In the genomic region with DNA sequence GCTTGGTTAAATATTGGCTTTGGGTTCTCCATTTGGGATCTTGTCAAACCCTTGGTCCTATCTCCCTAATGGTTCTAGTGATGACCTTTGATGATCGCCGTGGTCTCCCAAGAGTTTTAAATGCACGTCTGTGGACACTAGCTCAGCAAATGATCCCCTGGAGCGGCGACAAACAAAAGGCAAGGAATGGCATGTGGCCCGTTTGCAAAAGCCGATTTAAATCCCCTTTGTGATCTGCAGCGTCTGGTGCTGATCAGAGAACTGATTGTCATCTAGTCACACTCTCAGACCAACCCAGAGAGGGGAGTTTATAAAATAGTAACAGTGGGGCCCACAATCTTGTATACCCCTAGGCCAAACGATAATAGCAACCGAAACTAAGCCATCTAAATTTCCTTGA, we compare ENCODE assay signal across 19 mouse cellular contexts. TPM values are rescaled to one million over a fixed set of nuclear protein-coding genes. Genes with fewer than 3 reads are reported as not detected.
DNase-seq lines count a peak whose midpoint lies in the region; ATAC-seq and TF ChIP-seq lines count a peak whose summit lies in the region.
"Had no signal": no experiment of that assay in that cellular context is flagged by ENCODE, and none has a peak within 500 bp of the region (broad histone marks: within the 10 kb centered on the region; RNA-seq: fewer than 3 reads in every experiment).

No protein-coding gene starts in this region.

- no peak overlapping the region for H3K9ac ChIP-seq in liver, adult 2 months (ENCODE audit: low read depth, low read length)
- no peak overlapping the region for H3K9ac ChIP-seq in ES-Bruce4 (ENCODE audit: low read depth, poor library complexity, severe bottlenecking)
- H3K9ac ChIP-seq in embryonic facial prominence, embryonic 11.5 days (replicated peaks; ENCODE audit: low read length): no peak overlapping the region
- H3K9ac ChIP-seq: embryonic facial prominence, embryonic 15.5 days; forebrain, postnatal 0 days; liver, embryonic 13.5 days; stomach, embryonic 15.5 days had no signal

- no peak overlapping the region for H3K27ac ChIP-seq in liver, adult 2 months (replicated peaks; ENCODE audit: insufficient read depth, low read depth, low read length)
- peak overlapping the region; percentile 92 for H3K27ac ChIP-seq in ES-Bruce4 (ENCODE audit: insufficient read depth, low read length)
- no peak overlapping the region for H3K27ac ChIP-seq in embryonic facial prominence, embryonic 11.5 days (replicated peaks; ENCODE audit: low read depth, low read length)
- H3K27ac ChIP-seq: embryonic facial prominence, embryonic 15.5 days; liver, embryonic 13.5 days; stomach, embryonic 15.5 days had no signal

- ATAC-seq in CD4-positive, CD25-positive, alpha-beta regulatory T cell, adult 4 months: no peak
- ATAC-seq in embryonic facial prominence, embryonic 11.5 days (replicated peaks; ENCODE audit: insufficient number of reproducible peaks, low FRiP score, low TSS enrichment, low read depth): no peak; the same call in 1 of the 2 replicates
- no peak for ATAC-seq in megakaryocyte-erythroid progenitor cell, adult 5-6 weeks (replicated peaks; ENCODE audit: low FRiP score, low TSS enrichment, poor library complexity, severe bottlenecking)
- ATAC-seq: forebrain, postnatal 0 days had no signal

- TF ChIP-seq CTCF in liver, adult 2 months (IDR thresholded peaks at IDR 0.05; ENCODE audit: low read depth, low read length): no peak
- TF ChIP-seq CTCF in ES-Bruce4 (IDR thresholded peaks at IDR 0.05; ENCODE audit: low read depth, low read length): no peak

- TF ChIP-seq POLR2A in liver, adult 2 months (IDR thresholded peaks at IDR 0.05; ENCODE audit: extremely low read depth, insufficient read depth, low read length): no peak
- no peak for TF ChIP-seq POLR2A in ES-Bruce4 (IDR thresholded peaks at IDR 0.05; ENCODE audit: insufficient read depth, low read length)

- no peak overlapping the region for H3K4me2 ChIP-seq in embryonic facial prominence, embryonic 11.5 days (ENCODE audit: low read depth, low read length)
- H3K4me2 ChIP-seq: embryonic facial prominence, embryonic 15.5 days; liver, embryonic 13.5 days; stomach, embryonic 15.5 days had no signal

- H3K79me2 ChIP-seq in liver, adult 2 months (ENCODE audit: control insufficient read depth, insufficient read depth, low read length): no peaks in the 10 kb centered on the region

- H3K4me3 ChIP-seq in liver, adult 2 months (ENCODE audit: insufficient read depth, low read depth, low read length): no peak overlapping the region
- H3K4me3 ChIP-seq in ES-Bruce4 (ENCODE audit: low read depth, low read length): no peak overlapping the region
- H3K4me3 ChIP-seq in embryonic facial prominence, embryonic 11.5 days (ENCODE audit: low read depth, low read length): no peak overlapping the region
- H3K4me3 ChIP-seq: embryonic facial prominence, embryonic 15.5 days; liver, embryonic 13.5 days; myocyte; stomach, embryonic 15.5 days had no signal

- H3K27me3 ChIP-seq in liver, adult 2 months (ENCODE audit: control insufficient read depth, insufficient read depth, low read length): peaks cover 7% of the 10 kb centered on the region
- H3K27me3 ChIP-seq in ES-Bruce4 (ENCODE audit: control insufficient read depth, insufficient read depth, low read length, poor library complexity, severe bottlenecking): no peaks in the 10 kb centered on the region
- no peaks in the 10 kb centered on the region for H3K27me3 ChIP-seq in embryonic facial prominence, embryonic 11.5 days (ENCODE audit: control insufficient read depth, insufficient read depth, low read length)
- H3K27me3 ChIP-seq: embryonic facial prominence, embryonic 15.5 days; stomach, embryonic 15.5 days had no signal

- WGBS in liver, adult 2 months: 21% methylated on average over 10 of the region's 10 CpGs
- WGBS in embryonic facial prominence, embryonic 11.5 days: 8% methylated on average over 10 of the region's 10 CpGs

- DNase-seq in CD4-positive, CD25-positive, alpha-beta regulatory T cell, adult 2 months (ENCODE audit: low read depth, low spot score): peak; percentile 62
- peak; percentile 23 for DNase-seq in liver, adult 2 months (ENCODE audit: extremely low read depth, low read depth, low spot score)
- no peak for DNase-seq in liver
- DNase-seq in embryonic facial prominence, embryonic 11.5 days (ENCODE audit: low spot score): peak; percentile 45
- DNase-seq in lung, postnatal 14 days: no peak
- DNase-seq: cerebellum, adult 9-10 months; gastrocnemius, postnatal 10 days; kidney, adult 18-20 months; liver, embryonic 13.5 days; right cerebral cortex, postnatal 4 days had no signal

- H3K36me3 ChIP-seq in liver, adult 2 months (ENCODE audit: control insufficient read depth, insufficient read depth, low read length): no peaks in the 10 kb centered on the region
- no peaks in the 10 kb centered on the region for H3K36me3 ChIP-seq in ES-Bruce4 (ENCODE audit: control insufficient read depth, insufficient read depth, low read length, poor library complexity, severe bottlenecking)
- no peaks in the 10 kb centered on the region for H3K36me3 ChIP-seq in embryonic facial prominence, embryonic 11.5 days (replicated peaks; ENCODE audit: control insufficient read depth, insufficient read depth, low read depth, low read length)
- H3K36me3 ChIP-seq: embryonic facial prominence, embryonic 15.5 days; G1E; liver, embryonic 13.5 days; stomach, embryonic 15.5 days had no signal

- peaks cover 2% of the 10 kb centered on the region; the same call in 1 of the 2 replicates for H3K4me1 ChIP-seq in liver, adult 2 months (ENCODE audit: control insufficient read depth, insufficient read depth, low read length)
- peaks cover 7% of the 10 kb centered on the region for H3K4me1 ChIP-seq in ES-Bruce4 (ENCODE audit: control insufficient read depth, insufficient read depth, low read length)
- H3K4me1 ChIP-seq in embryonic facial prominence, embryonic 11.5 days (ENCODE audit: control insufficient read depth, insufficient read depth, low read length): no peaks in the 10 kb centered on the region; the same call in 1 of the 2 replicates

- peak; percentile 81 for TF ChIP-seq EP300 in ES-Bruce4 (IDR thresholded peaks at IDR 0.05; ENCODE audit: insufficient read depth, low read depth, low read length)

- no peaks in the 10 kb centered on the region for H3K9me3 ChIP-seq in ES-Bruce4 (replicated peaks; ENCODE audit: control insufficient read depth, insufficient read depth, low read length, poor library complexity, severe bottlenecking)
- no peaks in the 10 kb centered on the region for H3K9me3 ChIP-seq in embryonic facial prominence, embryonic 11.5 days (replicated peaks; ENCODE audit: control insufficient read depth, low read length)
- H3K9me3 ChIP-seq: embryonic facial prominence, embryonic 15.5 days; liver, embryonic 13.5 days; stomach, embryonic 15.5 days had no signal

RNA-seq across cellular contexts. Expression of gene Gm17509, which starts 5.4 kb away (rescaled TPM):
- under 1 TPM in 1 of 2 experiments, not detected in 1; 0.32 TPM for polyA plus RNA-seq in CD4-positive, CD25-positive, alpha-beta regulatory T cell, adult 4 months (2017; shearing (Covaris generic))
- total RNA-seq in liver, adult 2 months (2014; rRNA removed): 0.09 TPM in 1 of 2 replicates, not detected in the other
- polyA plus RNA-seq in liver, adult 2 months (2012; rRNA removed): not detected in 2 replicates
- 0.27 and 0.58 TPM in 2 replicates for polyA plus RNA-seq in ES-Bruce4 (2011; ENCODE audit: insufficient read depth, insufficient read length, low read depth, missing spikeins)
- 0.49 TPM in 2 replicates for polyA plus RNA-seq in embryonic facial prominence, embryonic 11.5 days (2014; fragmentation: Nextera tagmentation; extraction: Ambion mirVana)
- total RNA-seq in megakaryocyte-erythroid progenitor cell, adult 5-6 weeks (2014; fragmentation: Nextera tagmentation): not detected in 2 replicates
- 0.65 TPM in 1 of 2 replicates, not detected in the other for total RNA-seq in megakaryocyte-erythroid progenitor cell, adult 5-6 weeks (2017)
- total RNA-seq: gastrocnemius, postnatal 10 days; heart, postnatal 25 days had no signal
- polyA plus RNA-seq: G1E; liver, embryonic 13.5 days; stomach, embryonic 15.5 days had no signal

RNA-seq across cellular contexts. Expression of gene Emb, which starts 7.1 kb away (rescaled TPM):
- polyA plus RNA-seq in CD4-positive, CD25-positive, alpha-beta regulatory T cell, adult 4 months (2017; shearing (Covaris generic)): 100 to 1,000 TPM; 123 to 124 TPM
- 0.94 and 1.2 TPM in 2 replicates for total RNA-seq in liver, adult 2 months (2014; rRNA removed)
- 0.49 and 0.60 TPM in 2 replicates for polyA plus RNA-seq in liver, adult 2 months (2012; rRNA removed)
- 135 and 137 TPM in 2 replicates for polyA plus RNA-seq in ES-Bruce4 (2011; ENCODE audit: insufficient read depth, insufficient read length, low read depth, missing spikeins)
- polyA plus RNA-seq in embryonic facial prominence, embryonic 11.5 days (2014; fragmentation: Nextera tagmentation; extraction: Ambion mirVana): 46.2 and 46.9 TPM in 2 replicates
- total RNA-seq in megakaryocyte-erythroid progenitor cell, adult 5-6 weeks (2014; fragmentation: Nextera tagmentation): 3.2 and 9.8 TPM in 2 replicates
- 8.6 and 12.8 TPM in 2 replicates for total RNA-seq in megakaryocyte-erythroid progenitor cell, adult 5-6 weeks (2017)

Comparison
In these comparisons a context has a peak if more than half of its experiments do, and no peak if none do; other contexts are left out.
1. DNase-seq: peak in CD4-positive, CD25-positive, alpha-beta regulatory T cell, adult 2 months (single experiment), liver, adult 2 months (single experiment) and embryonic facial prominence, embryonic 11.5 days (single experiment); none in liver (single experiment) and lung, postnatal 14 days (single experiment).
2. RNA of gene Emb, which starts 7.1 kb away (polyA plus RNA-seq): 135 to 137 TPM in ES-Bruce4, 123 to 124 TPM in CD4-positive, CD25-positive, alpha-beta regulatory T cell, adult 4 months and 46.2 to 46.9 TPM in embryonic facial prominence, embryonic 11.5 days; 0.49 to 0.60 TPM in liver, adult 2 months; every median in the first group is over 10 times any median in the second.